Comparison of ENCODE assay signal across 19 mouse cellular contexts in the genomic region with DNA sequence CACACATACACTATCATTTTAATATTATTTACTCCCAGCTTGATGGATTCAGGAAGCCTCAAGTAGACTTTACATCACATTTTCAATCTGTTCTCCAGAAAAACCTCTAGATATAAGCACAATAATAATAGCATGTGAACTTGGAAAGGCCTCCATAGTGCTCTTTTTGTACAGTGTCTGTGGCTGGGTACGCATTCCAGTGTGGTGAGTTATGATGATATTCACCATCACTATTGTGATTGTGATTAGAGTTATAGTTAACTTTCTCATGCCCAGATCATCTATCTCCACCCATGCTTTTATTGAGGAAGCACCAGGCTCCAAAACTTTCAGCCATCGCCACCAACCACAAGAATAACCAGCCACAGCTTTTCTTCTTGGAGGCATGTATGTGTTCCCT. TPM values are rescaled to one million over a fixed set of nuclear protein-coding genes. Genes with fewer than 3 reads are reported as not detected.
DNase-seq lines count a peak whose midpoint lies in the region; ATAC-seq and TF ChIP-seq lines count a peak whose summit lies in the region.
"Had no signal": no experiment of that assay in that cellular context is flagged by ENCODE, and none has a peak within 500 bp of the region (broad histone marks: within the 10 kb centered on the region; RNA-seq: fewer than 3 reads in every experiment).

No protein-coding gene starts in this region.

- no peak for TF ChIP-seq POLR2A in myocyte (IDR thresholded peaks at IDR 0.05; ENCODE audit: insufficient read length, low read depth)

- no peaks in the 10 kb centered on the region for H3K36me3 ChIP-seq in liver, embryonic 12.5 days
- H3K36me3 ChIP-seq in liver, embryonic 11.5 days (ENCODE audit: control insufficient read depth, insufficient read depth, low read length) = no peaks in the 10 kb centered on the region
- H3K36me3 ChIP-seq in myocyte (ENCODE audit: control insufficient read depth, insufficient read depth) = no peaks in the 10 kb centered on the region
- H3K36me3 ChIP-seq: embryonic facial prominence, embryonic 13.5 days; forebrain, embryonic 10.5 days; heart, embryonic 13.5 days; hindbrain, embryonic 15.5 days had no signal

- H3K4me2 ChIP-seq in liver, embryonic 12.5 days = no peak overlapping the region
- H3K4me2 ChIP-seq in liver, embryonic 11.5 days = no peak overlapping the region
- peak overlapping the region; percentile 69 for H3K4me2 ChIP-seq in myocyte (ENCODE audit: low read depth)
- H3K4me2 ChIP-seq: embryonic facial prominence, embryonic 13.5 days; heart, embryonic 13.5 days; hindbrain, embryonic 15.5 days had no signal

- peak overlapping the region; percentile 33; the same call in 1 of the 2 replicates for H3K9ac ChIP-seq in liver, embryonic 12.5 days
- no peak overlapping the region for H3K9ac ChIP-seq in liver, embryonic 11.5 days (ENCODE audit: low read depth, low read length)
- H3K9ac ChIP-seq: embryonic facial prominence, embryonic 13.5 days; heart, embryonic 13.5 days; hindbrain, embryonic 15.5 days had no signal

- no peak for DNase-seq in liver, embryonic 11.5 days (ENCODE audit: low spot score)
- DNase-seq in 3T3-L1 (ENCODE audit: low read depth, low spot score) (peak; percentile 83), NIH3T3 (ENCODE audit: low read depth) (peak; percentile 69)
- no peak for DNase-seq in cerebellum, postnatal 25 days
- no peak for DNase-seq in heart, adult 8-10 months (ENCODE audit: low spot score)
- DNase-seq: adrenal gland, postnatal 10 days; cerebellum, adult 11-12 months; cerebellum, adult 9-10 months; cerebellum, postnatal 36 days; gastrocnemius, adult 2 months; gastrocnemius, postnatal 25 days; heart, postnatal 36 days had no signal

- H3K4me1 ChIP-seq in liver, embryonic 12.5 days = peaks cover 82% of the 10 kb centered on the region
- H3K4me1 ChIP-seq in liver, embryonic 11.5 days (replicated peaks; ENCODE audit: control insufficient read depth, insufficient read depth, low read length) = peaks cover 39% of the 10 kb centered on the region
- H3K4me1 ChIP-seq: hindbrain, embryonic 15.5 days had no signal

- no peaks in the 10 kb centered on the region for H3K27me3 ChIP-seq in liver, embryonic 12.5 days (replicated peaks)
- 0 out of 2 replicates have a peak, but pooled peaks cover 5% of the 10 kb centered on the region for H3K27me3 ChIP-seq in liver, embryonic 11.5 days (replicated peaks; ENCODE audit: control insufficient read depth, insufficient read depth, low read length)
- H3K27me3 ChIP-seq in myocyte (ENCODE audit: control insufficient read depth, insufficient read depth, insufficient read length) = no peaks in the 10 kb centered on the region
- H3K27me3 ChIP-seq: hindbrain, embryonic 15.5 days had no signal

- peak overlapping the region; percentile 82 for H3K27ac ChIP-seq in liver, embryonic 12.5 days
- no peak overlapping the region; the same call in 1 of the 2 replicates for H3K27ac ChIP-seq in liver, embryonic 11.5 days (ENCODE audit: low read depth, low read length)
- H3K27ac ChIP-seq: embryonic facial prominence, embryonic 13.5 days; forebrain, embryonic 10.5 days; gastrocnemius, adult 2 months; heart, embryonic 13.5 days; hindbrain, embryonic 15.5 days had no signal

- WGBS in liver, embryonic 12.5 days (ENCODE audit: insufficient replicate concordance) = 92% methylated on average over 2 of the region's 2 CpGs
- 86% methylated on average over 2 of the region's 2 CpGs for WGBS in liver, embryonic 11.5 days

- no peaks in the 10 kb centered on the region for H3K9me3 ChIP-seq in liver, embryonic 12.5 days (replicated peaks)
- no peaks in the 10 kb centered on the region for H3K9me3 ChIP-seq in liver, embryonic 11.5 days (ENCODE audit: control insufficient read depth, low read length)
- H3K9me3 ChIP-seq: embryonic facial prominence, embryonic 13.5 days; forebrain, embryonic 10.5 days; heart, embryonic 13.5 days; hindbrain, embryonic 15.5 days had no signal

- H3ac ChIP-seq in myocyte (ENCODE audit: control insufficient read depth, insufficient read length) = no peak overlapping the region

- H3K79me2 ChIP-seq in myocyte (ENCODE audit: control insufficient read depth, insufficient read depth) = no peaks in the 10 kb centered on the region

- H3K4me3 ChIP-seq in liver, embryonic 12.5 days = no peak overlapping the region
- no peak overlapping the region for H3K4me3 ChIP-seq in liver, embryonic 11.5 days (ENCODE audit: low read depth, low read length)
- no peak overlapping the region for H3K4me3 ChIP-seq in myocyte
- H3K4me3 ChIP-seq: embryonic facial prominence, embryonic 13.5 days; forebrain, embryonic 10.5 days; gastrocnemius, adult 2 months; heart, embryonic 13.5 days; hindbrain, embryonic 15.5 days had no signal

- no peak for ATAC-seq in liver, embryonic 12.5 days
- ATAC-seq in liver, embryonic 11.5 days (replicated peaks; ENCODE audit: low FRiP score) = no peak
- ATAC-seq: forebrain, embryonic 14.5 days had no signal

TF ChIP-seq in myocyte, 11 proteins besides CTCF, POLR2A, EP300 and RAD21:
- TF ChIP-seq TCF3 (IDR thresholded peaks at IDR 0.05; ENCODE audit: insufficient read length, low read depth) = no peak
- TF ChIP-seq SRF (IDR thresholded peaks at IDR 0.05; ENCODE audit: control insufficient read depth, insufficient read length, low read depth) = no peak
- no peak for TF ChIP-seq REST (IDR thresholded peaks at IDR 0.05; ENCODE audit: insufficient read depth, insufficient read length)
- TF ChIP-seq MYOG (IDR thresholded peaks at IDR 0.05; ENCODE audit: control insufficient read depth in 1 of 3, insufficient read depth in 1 of 3, insufficient read length in 2 of 3, low read depth in 2 of 3) = no peak
- no peak for TF ChIP-seq MYOD1 (IDR thresholded peaks at IDR 0.05; ENCODE audit: control insufficient read depth in 1 of 3, insufficient read length in 2 of 3, low read depth in 2 of 3)
- no peak for TF ChIP-seq TCF12 (IDR thresholded peaks at IDR 0.05; ENCODE audit: insufficient read depth, poor library complexity, severe bottlenecking)
TF ChIP-seq in myocyte: peak in this region for 0.

RNA-seq across cellular contexts. Expression of a gene that starts 9.5 kb away (rescaled TPM):
- 22.2 and 22.6 TPM in 2 replicates for polyA plus RNA-seq in liver, embryonic 12.5 days (2016; fragmentation: Nextera tagmentation; extraction: Ambion mirVana)
- polyA plus RNA-seq in liver, embryonic 11.5 days (2014; fragmentation: Nextera tagmentation; extraction: Ambion mirVana) = 12.6 and 17.2 TPM in 2 replicates
- polyA plus RNA-seq in myocyte (2012; fragmentation: generic; extraction: Trizol) = 41.3 TPM
- total RNA-seq in heart, adult 8-10 months (2022) = 1 to 10 TPM; 1.9 to 2.2 (median 2.0) TPM

RNA-seq across cellular contexts. Expression of a gene that starts 10.2 kb away (rescaled TPM):
- 3.1 and 3.2 TPM in 2 replicates for polyA plus RNA-seq in liver, embryonic 12.5 days (2016; fragmentation: Nextera tagmentation; extraction: Ambion mirVana)
- 5.0 and 6.2 TPM in 2 replicates for polyA plus RNA-seq in liver, embryonic 11.5 days (2014; fragmentation: Nextera tagmentation; extraction: Ambion mirVana)
- 14.4 TPM for polyA plus RNA-seq in myocyte (2012; fragmentation: generic; extraction: Trizol)
- 1 to 10 TPM; 1.7 to 2.6 (median 2.0) TPM for total RNA-seq in heart, adult 8-10 months (2022)

RNA-seq across cellular contexts. Expression of a gene that starts 30.5 kb away (rescaled TPM):
- polyA plus RNA-seq in liver, embryonic 12.5 days (2016; fragmentation: Nextera tagmentation; extraction: Ambion mirVana) = 215 and 233 TPM in 2 replicates
- 220 and 230 TPM in 2 replicates for polyA plus RNA-seq in liver, embryonic 11.5 days (2014; fragmentation: Nextera tagmentation; extraction: Ambion mirVana)
- polyA plus RNA-seq in myocyte (2012; fragmentation: generic; extraction: Trizol) = 199 TPM
- total RNA-seq in heart, adult 8-10 months (2022) = 10 to 100 TPM; 63.1 to 78.6 (median 72.3) TPM

RNA-seq across cellular contexts. Expression of a gene that starts 31.3 kb away (rescaled TPM):
- polyA plus RNA-seq in liver, embryonic 12.5 days (2016; fragmentation: Nextera tagmentation; extraction: Ambion mirVana) = 147 and 154 TPM in 2 replicates
- 102 and 103 TPM in 2 replicates for polyA plus RNA-seq in liver, embryonic 11.5 days (2014; fragmentation: Nextera tagmentation; extraction: Ambion mirVana)
- 96.2 TPM for polyA plus RNA-seq in myocyte (2012; fragmentation: generic; extraction: Trizol)
- 10 to 100 TPM; 33.9 to 37.7 (median 34.7) TPM for total RNA-seq in heart, adult 8-10 months (2022)

RNA-seq across cellular contexts. Expression of a gene that starts 33.9 kb away (rescaled TPM):
- 5.0 and 5.4 TPM in 2 replicates for polyA plus RNA-seq in liver, embryonic 12.5 days (2016; fragmentation: Nextera tagmentation; extraction: Ambion mirVana)
- 6.1 and 6.2 TPM in 2 replicates for polyA plus RNA-seq in liver, embryonic 11.5 days (2014; fragmentation: Nextera tagmentation; extraction: Ambion mirVana)
- 0.24 TPM for polyA plus RNA-seq in myocyte (2012; fragmentation: generic; extraction: Trizol)
- total RNA-seq in heart, adult 8-10 months (2022) = 1 to 10 TPM in 1 of 4 experiments, under 1 TPM in 3; 0.55 to 1.4 (median 0.84) TPM

Comparison
In these comparisons a context has a peak if more than half of its experiments do, and no peak if none do; other contexts are left out.
1. DNase-seq: peak in 3T3-L1 (single experiment) and NIH3T3 (single experiment); none in liver, embryonic 11.5 days (single experiment), cerebellum, postnatal 25 days (0 of 2) and heart, adult 8-10 months (single experiment).